Mouse (Mus musculus) G1E (cell line): ENCODE measurements around the gene Prpf18.

ENCODE experiments used
- CTCF ChIP-seq: IDR thresholded peaks from 2 replicates; pipeline ENCODE4 v1.5.1; 2012; ENCODE audit warnings: low read depth, low read length, inconsistent platforms, mixed read lengths
- GATA1 ChIP-seq: IDR thresholded peaks from 2 replicates; pipeline ENCODE4 v1.6.1; 2012; ENCODE audit warnings: borderline replicate concordance, low read length, inconsistent platforms, mixed read lengths
- GATA2 ChIP-seq: IDR thresholded peaks from 2 replicates; pipeline ENCODE4 v1.6.1; 2012; ENCODE audit warnings: low read depth, low read length, inconsistent platforms, borderline replicate concordance
- POLR2AphosphoS5 ChIP-seq: IDR thresholded peaks from 2 replicates; pipeline ENCODE4 v1.6.1; 2012; ENCODE audit warnings: low read depth, low read length, inconsistent platforms; ENCODE audit not compliant: insufficient replicate concordance
- TAL1 ChIP-seq: conservative IDR thresholded peaks from 2 replicates; pipeline ENCODE4 v1.6.1; 2012; ENCODE audit warnings: low read depth, low read length, inconsistent platforms, mixed read lengths

DNA sequence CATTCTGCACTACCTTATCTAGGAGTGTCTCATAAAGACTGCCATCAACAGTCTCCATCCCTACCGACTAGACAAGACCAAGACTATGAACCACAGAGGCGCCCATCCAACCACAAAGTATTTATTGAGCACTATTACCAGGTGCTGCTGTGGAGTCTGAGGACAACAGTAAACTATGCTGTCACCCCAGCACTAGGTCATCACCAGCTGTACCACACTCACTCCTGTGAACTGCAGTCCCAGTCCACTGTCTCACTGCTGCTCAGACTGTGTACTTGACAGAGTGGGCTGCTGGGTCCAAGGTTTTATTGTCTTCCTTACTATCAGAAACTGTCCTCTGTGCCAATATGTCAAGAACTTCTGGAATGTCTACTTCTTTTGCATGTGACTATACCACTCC lies 23.0 kb downstream of the Prpf18 start:
- TF ChIP-seq CTCF (no peak), GATA1 (no peak), TAL1 (no peak), POLR2AphosphoS5 (no peak), GATA2 (no peak)
